Mouse (Mus musculus) Patski (cell line): ENCODE results near the gene Ephb1. TPM values are rescaled to one million over a fixed set of nuclear protein-coding genes. Genes with fewer than 3 reads are reported as not detected.
A peak's percentile ranks its signal among the peaks of the same experiment; 100 is the strongest.

ENCODE experiments used
- ATAC-seq: fragments of 100-300 bp; one replicate; pipeline ENCODE4 v1.8.0; 2021
- CTCF ChIA-PET: fragments of 350-600 bp; sonication (Branson Sonifier 250); formaldehyde crosslinking; loops from one replicate; lab custom pipeline; 2022; ENCODE audit warnings: inconsistent platforms; lab: Charles Lee
- POLR2A ChIA-PET: fragments of 350-600 bp; sonication (Branson Sonifier 250); formaldehyde crosslinking; loops from one replicate; lab custom pipeline; 2022; ENCODE audit warnings: antibody characterized with exemption, inconsistent platforms; lab: Charles Lee
- DNase-seq: peaks from one replicate; pipeline ENCODE4 v3.0.0-alpha.2; 2011; ENCODE audit warnings: low read depth, low spot score
- H3K27me3 ChIP-seq: fragments of 371-371 bp; one replicate; pipeline ENCODE4 v1.5.1; 2021
- CTCF ChIP-seq: fragments of 100-300 bp; IDR thresholded peaks from one replicate; pipeline ENCODE4 v1.5.1; 2021
- in situ Hi-C: fragments of 300-500 bp; cut with MboI; formaldehyde crosslinking; loops from 3 replicates; pipeline ENCODE4 v1.11.1; 2018; ENCODE audit warnings: low pct_unique_long_range_greater_than_20kb, mixed read lengths
- polyA plus RNA-seq: library from polyadenylated mRNA; unstranded; gene quantifications from one replicate; pipeline ENCODE4 v1.2.3, GENCODE M21; 2021

Ephb1 gene
- polyA plus RNA-seq, 1 experiment from 2014 or later, result 8.5 TPM

- no peak for ATAC-seq
- ChIA-PET POLR2A (no interaction called here), CTCF (no interaction called here)
- in situ Hi-C loops, result no loop called here
- DNase-seq, result no peak
- H3K27me3 ChIP-seq, result peaks cover 5% of the 10 kb centered on the region
- no peak for TF ChIP-seq CTCF
Measured at GRCm38 (mm10) chr9:102130506-102130905, 224.0 kb downstream of the Ephb1 start.

GRCm38 (mm10) chr9:102126510-102126909 lies 228.0 kb downstream of the Ephb1 start:
- in situ Hi-C loops, result no loop called here
- DNase-seq (no peak), ATAC-seq (peak; percentile 44)
- ChIA-PET POLR2A (interaction anchor here (0.5 kb wide), 1 partner anchor 11 kb away, joined by 3 read pairs; no protein-coding TSS in a partner anchor), CTCF (interaction anchor here (1.8 kb wide), 1 partner anchor 14 kb away, joined by 3 read pairs; no protein-coding TSS in a partner anchor)
- no peak for TF ChIP-seq CTCF
- no peaks in the 10 kb centered on the region for H3K27me3 ChIP-seq

GRCm38 (mm10) chr9:102122880-102123453 lies 231.5 kb downstream of the Ephb1 start:
- ChIA-PET POLR2A (interaction anchor here (1.2 kb wide), 1 partner anchor 9 kb away, joined by 3 read pairs; no protein-coding TSS in a partner anchor), CTCF (no interaction called here)
- no peak for ATAC-seq

GRCm38 (mm10) chr9:102119422-102119821 lies 235.1 kb downstream of the Ephb1 start:
- ATAC-seq (no peak), DNase-seq (no peak)
- no peaks in the 10 kb centered on the region for H3K27me3 ChIP-seq
- in situ Hi-C loops, result no loop called here
- ChIA-PET CTCF (no interaction called here), POLR2A (no interaction called here)
- TF ChIP-seq CTCF, result peak; percentile 50

More at GRCm38 (mm10) chr9:102122880-102123453, 231.5 kb downstream of the Ephb1 start:
- no peak for DNase-seq
- H3K27me3 ChIP-seq, result no peaks in the 10 kb centered on the region
- in situ Hi-C loops, result no loop called here
- no peak for TF ChIP-seq CTCF

- ChIA-PET POLR2A (interaction anchor here (0.7 kb wide), 3 partner anchors 18 to 442 kb away, joined by 5 to 7 read pairs (median 5); no protein-coding TSS in a partner anchor), CTCF (no interaction called here)
- in situ Hi-C loops, result no loop called here
- ATAC-seq (no peak), DNase-seq (no peak)
- TF ChIP-seq CTCF, result no peak
- H3K27me3 ChIP-seq, result peaks cover 4% of the 10 kb centered on the region
Measured at GRCm38 (mm10) chr9:102115326-102115725, 239.2 kb downstream of the Ephb1 start.

- peaks cover 11% of the 10 kb centered on the region for H3K27me3 ChIP-seq
- DNase-seq (no peak), ATAC-seq (no peak)
- CTCF ChIA-PET, result no interaction called here
- POLR2A ChIA-PET, result no interaction called here
- in situ Hi-C loops, result no loop called here
- TF ChIP-seq CTCF, result no peak
Measured at GRCm38 (mm10) chr9:102111471-102111870, 243.0 kb downstream of the Ephb1 start.

GRCm38 (mm10) chr9:102107978-102108377 lies 246.5 kb downstream of the Ephb1 start:
- ATAC-seq (no peak), DNase-seq (no peak)
- CTCF ChIA-PET, result no interaction called here
- POLR2A ChIA-PET, result no interaction called here
- in situ Hi-C loops, result no loop called here
- TF ChIP-seq CTCF, result no peak
- peaks cover 9% of the 10 kb centered on the region for H3K27me3 ChIP-seq

- no peak for DNase-seq
- in situ Hi-C loops, result no loop called here
- TF ChIP-seq CTCF, result no peak
- ChIA-PET POLR2A (no interaction called here), CTCF (no interaction called here)
- ATAC-seq, result no peak
- peaks cover 7% of the 10 kb centered on the region for H3K27me3 ChIP-seq
Measured at GRCm38 (mm10) chr9:102107213-102107612, 247.3 kb downstream of the Ephb1 start.

GRCm38 (mm10) chr9:102096825-102097224 lies 257.7 kb downstream of the Ephb1 start:
- POLR2A ChIA-PET, result no interaction called here
- no peak for TF ChIP-seq CTCF
- DNase-seq, result peak; percentile 12
- no peak for ATAC-seq
- CTCF ChIA-PET, result no interaction called here
- no peaks in the 10 kb centered on the region for H3K27me3 ChIP-seq
- in situ Hi-C loops, result no loop called here

- ChIA-PET CTCF (no interaction called here), POLR2A (no interaction called here)
- in situ Hi-C loops, result no loop called here
- no peak for ATAC-seq
- H3K27me3 ChIP-seq, result peaks cover 4% of the 10 kb centered on the region
- TF ChIP-seq CTCF, result no peak
- no peak for DNase-seq
Measured at GRCm38 (mm10) chr9:102088598-102088997, 265.9 kb downstream of the Ephb1 start.

GRCm38 (mm10) chr9:102086053-102086706 lies 268.3 kb downstream of the Ephb1 start:
- H3K27me3 ChIP-seq, result peaks cover 4% of the 10 kb centered on the region
- CTCF ChIA-PET, result no interaction called here
- no peak for ATAC-seq
- in situ Hi-C loops, result no loop called here
- POLR2A ChIA-PET, result interaction anchor here (0.6 kb wide), 1 partner anchor 46 kb away, joined by 3 read pairs; no protein-coding TSS in a partner anchor
- TF ChIP-seq CTCF, result no peak
- no peak for DNase-seq
